Mouse (Mus musculus) leukemia stem cell, adult 10-12 weeks (primary cell): ENCODE measurements around the gene Akp3. TPM values are rescaled to one million over a fixed set of nuclear protein-coding genes. Genes with fewer than 3 reads are reported as not detected.

Source experiments
- polyA plus RNA-seq: library from polyadenylated mRNA; stranded (reverse); fragments of >175 nt; gene quantifications from 2 replicates; pipeline ENCODE4 v1.2.3, GENCODE M21; 2012; ENCODE audit warnings: low replicate concordance

Gene Akp3
- polyA plus RNA-seq, result 0.15 TPM in 1 of 2 replicates, not detected in the other

GRCm38 (mm10) chr1:87124673-87125072, at the start of gene Akp3:
Gene Akp3, plus strand, starts transcription at chr1:87124973.

GRCm38 (mm10) chr1:87089828-87090227, 34.9 kb upstream of the Akp3 start, which contains the start of gene Alppl2:
Gene Alppl2, minus strand, starts transcription at chr1:87089928.

GRCm38 (mm10) chr1:87101411-87101810, 23.4 kb upstream of the Akp3 start, which contains the start of gene Alpi:
Gene Alpi, minus strand, starts transcription at chr1:87101606.

GRCm38 (mm10) chr1:87156199-87156587, 31.4 kb downstream of the Akp3 start, which contains the start of gene Ecel1:
Gene Ecel1, minus strand, starts transcription at chr1:87156521.

Other genes with a start within 250 kb of the Akp3 start
- not detected in 2 replicates for gene Alppl2, start 35.0 kb upstream of the Akp3 start, polyA plus RNA-seq
- gene Alpi, start 23.4 kb upstream of the Akp3 start, polyA plus RNA-seq, result not detected in 2 replicates
- gene Ecel1, start 31.5 kb downstream of the Akp3 start, polyA plus RNA-seq, result 0.08 TPM in 1 of 2 replicates, not detected in the other
- gene Prss56, start 58.3 kb downstream of the Akp3 start, polyA plus RNA-seq, result not detected in 2 replicates
- not detected in 2 replicates for gene Chrnd, start 65.6 kb downstream of the Akp3 start, polyA plus RNA-seq
- not detected in 2 replicates for gene Chrng, start 79.7 kb downstream of the Akp3 start, polyA plus RNA-seq
- gene Eif4e2, start 88.9 kb downstream of the Akp3 start, polyA plus RNA-seq, result 18.5 and 23.0 TPM in 2 replicates
- gene Efhd1, start 139.4 kb downstream of the Akp3 start, polyA plus RNA-seq, result 0.64 and 1.2 TPM in 2 replicates
- gene Gigyf2, start 202.0 kb downstream of the Akp3 start, polyA plus RNA-seq, result 7.8 and 11.5 TPM in 2 replicates